15 mouse cellular contexts compared by ENCODE assay signal in the genomic region with DNA sequence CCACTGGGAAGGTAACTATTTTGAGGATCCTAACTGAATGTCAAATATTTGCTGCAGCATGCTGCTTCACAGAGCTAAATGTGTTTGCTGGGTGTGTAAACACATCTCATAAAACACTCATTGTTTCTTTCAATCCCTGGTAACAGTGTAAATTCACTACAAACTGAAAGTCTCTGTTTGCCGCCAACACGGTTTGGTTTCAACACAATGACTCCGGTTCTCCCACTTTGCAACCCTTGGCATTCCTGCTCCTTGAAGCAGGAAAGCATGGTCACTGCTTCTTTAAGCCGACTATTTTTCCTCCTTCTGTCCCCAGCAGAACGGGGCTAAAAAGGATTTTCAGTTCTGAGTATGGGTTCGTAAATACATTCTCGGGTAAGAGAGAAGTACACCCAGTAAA.
A peak's percentile ranks its signal among the peaks of the same experiment; 100 is the strongest.
DNase-seq lines count a peak whose midpoint lies in the region; ATAC-seq and TF ChIP-seq lines count a peak whose summit lies in the region.
"Had no signal": no experiment of that assay in that cellular context is flagged by ENCODE, and none has a peak within 500 bp of the region (broad histone marks: within the 10 kb centered on the region; RNA-seq: fewer than 3 reads in every experiment).

No protein-coding gene starts in this region.

- DNase-seq in forebrain, postnatal 0 days, result peak; percentile 29
- peak; percentile 20 for DNase-seq in midbrain, embryonic 14.5 days
- peak; percentile 17 for DNase-seq in lung, postnatal 14 days
- DNase-seq in stomach, postnatal 0 days (ENCODE audit: low spot score), result peak; percentile 37
- DNase-seq in cerebellum, adult 9-11 months, result no peak
- DNase-seq: adrenal gland, adult 2 months; kidney, postnatal 10 days; left cerebral cortex, postnatal 4 days; liver, embryonic 13.5 days had no signal

- no peak overlapping the region for H3K9ac ChIP-seq in forebrain, postnatal 0 days
- no peak overlapping the region for H3K9ac ChIP-seq in forebrain, embryonic 12.5 days
- H3K9ac ChIP-seq in midbrain, embryonic 14.5 days (replicated peaks; ENCODE audit: low read length), result no peak overlapping the region
- no peak overlapping the region for H3K9ac ChIP-seq in midbrain, embryonic 13.5 days (replicated peaks)
- H3K9ac ChIP-seq in stomach, postnatal 0 days (ENCODE audit: low read length), result no peak overlapping the region
- H3K9ac ChIP-seq: embryonic facial prominence, embryonic 15.5 days; liver, embryonic 13.5 days; neural tube, embryonic 12.5 days had no signal

- H3K27ac ChIP-seq in forebrain, postnatal 0 days (ENCODE audit: low read depth, low read length), result peak overlapping the region; percentile 4; the same call in 1 of the 2 replicates
- H3K27ac ChIP-seq in forebrain, embryonic 12.5 days, result no peak overlapping the region
- no peak overlapping the region for H3K27ac ChIP-seq in midbrain, embryonic 14.5 days (replicated peaks; ENCODE audit: low read depth, low read length)
- no peak overlapping the region for H3K27ac ChIP-seq in midbrain, embryonic 13.5 days
- no peak overlapping the region for H3K27ac ChIP-seq in stomach, postnatal 0 days (replicated peaks)
- H3K27ac ChIP-seq: embryonic facial prominence, embryonic 15.5 days; liver, embryonic 13.5 days; neural tube, embryonic 12.5 days had no signal

- ATAC-seq in forebrain, postnatal 0 days, result peak; percentile 21; the same call in 1 of the 2 replicates
- ATAC-seq in forebrain, embryonic 12.5 days (ENCODE audit: low FRiP score), result no peak
- no peak for ATAC-seq in midbrain, embryonic 14.5 days (ENCODE audit: low FRiP score, low TSS enrichment)
- ATAC-seq in midbrain, embryonic 13.5 days, result no peak
- ATAC-seq in stomach, postnatal 0 days (ENCODE audit: low FRiP score, low TSS enrichment), result peak; percentile 33; the same call in 1 of the 2 replicates
- no peak for ATAC-seq in megakaryocyte progenitor cell, adult 5-6 weeks (replicated peaks; ENCODE audit: poor library complexity)
- ATAC-seq: inflammation-experienced regulatory T-cells, adult 6 months had no signal

- H3K9me3 ChIP-seq in forebrain, postnatal 0 days (ENCODE audit: low read length), result no peaks in the 10 kb centered on the region
- no peaks in the 10 kb centered on the region for H3K9me3 ChIP-seq in forebrain, embryonic 12.5 days
- H3K9me3 ChIP-seq in midbrain, embryonic 14.5 days (ENCODE audit: control insufficient read depth, low read length), result no peaks in the 10 kb centered on the region
- no peaks in the 10 kb centered on the region for H3K9me3 ChIP-seq in midbrain, embryonic 13.5 days
- H3K9me3 ChIP-seq in stomach, postnatal 0 days (ENCODE audit: control insufficient read depth, low read length), result no peaks in the 10 kb centered on the region
- H3K9me3 ChIP-seq: embryonic facial prominence, embryonic 15.5 days; liver, embryonic 13.5 days; neural tube, embryonic 12.5 days had no signal

- TF ChIP-seq EP300 in stomach, postnatal 0 days (optimal IDR thresholded peaks at IDR 0.05), result no peak

- H3K4me2 ChIP-seq in forebrain, postnatal 0 days (ENCODE audit: low read depth), result no peak overlapping the region
- H3K4me2 ChIP-seq in forebrain, embryonic 12.5 days, result no peak overlapping the region
- no peak overlapping the region for H3K4me2 ChIP-seq in midbrain, embryonic 14.5 days (ENCODE audit: low read length)
- H3K4me2 ChIP-seq in midbrain, embryonic 13.5 days (replicated peaks), result no peak overlapping the region
- H3K4me2 ChIP-seq in stomach, postnatal 0 days (replicated peaks; ENCODE audit: low read depth), result no peak overlapping the region
- H3K4me2 ChIP-seq: embryonic facial prominence, embryonic 15.5 days; liver, embryonic 13.5 days; neural tube, embryonic 12.5 days had no signal

- TF ChIP-seq CTCF in forebrain, postnatal 0 days (IDR thresholded peaks at IDR 0.05; ENCODE audit: low read depth), result no peak
- TF ChIP-seq CTCF in stomach, postnatal 0 days (IDR thresholded peaks at IDR 0.05; ENCODE audit: low read depth), result no peak

- H3K27me3 ChIP-seq in forebrain, postnatal 0 days (ENCODE audit: insufficient read depth, low read length), result no peaks in the 10 kb centered on the region
- no peaks in the 10 kb centered on the region for H3K27me3 ChIP-seq in forebrain, embryonic 12.5 days
- H3K27me3 ChIP-seq in midbrain, embryonic 14.5 days (ENCODE audit: control insufficient read depth, insufficient read depth, low read length), result no peaks in the 10 kb centered on the region
- H3K27me3 ChIP-seq in midbrain, embryonic 13.5 days, result no peaks in the 10 kb centered on the region
- H3K27me3 ChIP-seq in stomach, postnatal 0 days (ENCODE audit: control insufficient read depth, insufficient read depth, low read length), result no peaks in the 10 kb centered on the region
- H3K27me3 ChIP-seq: embryonic facial prominence, embryonic 15.5 days; liver, embryonic 13.5 days; neural tube, embryonic 12.5 days had no signal

- H3K4me1 ChIP-seq in forebrain, postnatal 0 days (ENCODE audit: insufficient read depth), result peaks cover 7% of the 10 kb centered on the region; the same call in 1 of the 2 replicates
- peaks cover 13% of the 10 kb centered on the region for H3K4me1 ChIP-seq in forebrain, embryonic 12.5 days
- H3K4me1 ChIP-seq in midbrain, embryonic 14.5 days (ENCODE audit: control insufficient read depth, insufficient read depth, low read length), result no peaks in the 10 kb centered on the region
- peaks cover 17% of the 10 kb centered on the region for H3K4me1 ChIP-seq in midbrain, embryonic 13.5 days (replicated peaks)
- 0 out of 2 replicates have a peak, but pooled peaks cover 5% of the 10 kb centered on the region for H3K4me1 ChIP-seq in stomach, postnatal 0 days (replicated peaks; ENCODE audit: control insufficient read depth, insufficient read depth)
- H3K4me1 ChIP-seq: liver, embryonic 13.5 days; neural tube, embryonic 12.5 days had no signal

- 20% methylated on average over 7 of the region's 7 CpGs for WGBS in forebrain, postnatal 0 days
- 41% methylated on average over 7 of the region's 7 CpGs for WGBS in forebrain, embryonic 12.5 days
- 23% methylated on average over 7 of the region's 7 CpGs for WGBS in midbrain, embryonic 14.5 days
- WGBS in midbrain, embryonic 13.5 days, result 31% methylated on average over 7 of the region's 7 CpGs
- 23% methylated on average over 7 of the region's 7 CpGs for WGBS in stomach, postnatal 0 days

- H3K4me3 ChIP-seq in forebrain, postnatal 0 days (ENCODE audit: low read depth, low read length), result no peak overlapping the region
- H3K4me3 ChIP-seq in forebrain, embryonic 12.5 days (replicated peaks), result no peak overlapping the region
- no peak overlapping the region for H3K4me3 ChIP-seq in midbrain, embryonic 14.5 days (replicated peaks; ENCODE audit: low read depth, low read length)
- H3K4me3 ChIP-seq in midbrain, embryonic 13.5 days (replicated peaks), result no peak overlapping the region
- no peak overlapping the region for H3K4me3 ChIP-seq in stomach, postnatal 0 days (ENCODE audit: low read depth, low read length)
- H3K4me3 ChIP-seq: embryonic facial prominence, embryonic 15.5 days; liver, embryonic 13.5 days; neural tube, embryonic 12.5 days had no signal

- H3K36me3 ChIP-seq in forebrain, postnatal 0 days (ENCODE audit: insufficient read depth), result no peaks in the 10 kb centered on the region
- H3K36me3 ChIP-seq in forebrain, embryonic 12.5 days (replicated peaks), result no peaks in the 10 kb centered on the region
- no peaks in the 10 kb centered on the region for H3K36me3 ChIP-seq in midbrain, embryonic 14.5 days (ENCODE audit: control insufficient read depth, insufficient read depth, low read length)
- no peaks in the 10 kb centered on the region for H3K36me3 ChIP-seq in midbrain, embryonic 13.5 days
- no peaks in the 10 kb centered on the region for H3K36me3 ChIP-seq in stomach, postnatal 0 days (ENCODE audit: control insufficient read depth, insufficient read depth, low read length)
- H3K36me3 ChIP-seq: embryonic facial prominence, embryonic 15.5 days; liver, embryonic 13.5 days; neural tube, embryonic 12.5 days had no signal

Comparison
In these comparisons a context has a peak if more than half of its experiments do, and no peak if none do; other contexts are left out.
1. ATAC-seq: peak in forebrain, postnatal 0 days (single experiment) and stomach, postnatal 0 days (single experiment); none in forebrain, embryonic 12.5 days (single experiment), midbrain, embryonic 14.5 days (single experiment), midbrain, embryonic 13.5 days (single experiment) and megakaryocyte progenitor cell, adult 5-6 weeks (single experiment).